Mouse (Mus musculus): ENCODE data around the gene Wfdc13.

DNA sequence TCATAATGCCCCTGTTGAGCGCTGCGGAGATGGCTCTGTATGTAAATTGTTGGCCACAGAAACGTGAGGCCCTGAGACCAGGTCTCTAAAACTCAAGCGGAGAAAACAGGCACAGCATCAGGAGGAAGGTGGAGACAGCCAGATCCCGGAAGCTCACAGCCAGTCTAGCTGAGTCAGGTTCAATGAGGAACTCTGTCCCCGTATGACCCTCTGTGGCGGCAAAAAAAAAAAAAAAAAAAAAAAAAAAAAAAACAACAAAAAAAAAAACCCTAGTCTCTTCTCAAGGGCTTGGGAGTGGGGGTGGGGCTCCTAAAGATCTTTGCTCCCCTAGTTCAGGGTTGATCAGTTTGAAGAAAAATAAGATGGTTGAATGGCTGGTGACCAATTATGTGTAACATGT is 43.8 kb upstream of the Wfdc13 start:
- TF ChIP-seq CTCF (IDR thresholded peaks at IDR 0.05; ENCODE audit: low read depth, low read length) (no peak), POLR2A (IDR thresholded peaks at IDR 0.05; ENCODE audit: extremely low read depth, insufficient read depth, low read length) (no peak)
